Mouse (Mus musculus): ENCODE data around the gene Akap6.

Gene Akap6

DNA sequence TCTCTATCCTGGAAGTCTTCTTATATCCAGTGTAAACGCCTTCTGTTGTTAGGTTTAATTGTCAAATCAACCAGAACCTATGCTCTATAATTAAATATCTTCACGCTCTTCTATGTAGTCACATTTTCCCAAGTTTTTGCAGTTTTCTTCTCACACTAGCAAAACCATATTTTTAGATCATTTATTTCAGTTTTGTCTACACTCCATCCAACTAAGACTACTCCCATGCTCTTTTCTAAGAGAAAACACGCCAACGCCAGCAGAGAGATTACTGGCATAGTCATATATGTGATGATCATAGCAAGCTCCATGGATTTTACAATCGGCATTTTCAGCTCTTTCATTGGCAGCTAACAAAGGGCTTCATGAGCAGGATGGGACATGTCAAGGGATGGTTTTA is 341.5 kb downstream of the Akap6 start:
- no peak for DNase-seq (ENCODE audit: low spot score)

DNA sequence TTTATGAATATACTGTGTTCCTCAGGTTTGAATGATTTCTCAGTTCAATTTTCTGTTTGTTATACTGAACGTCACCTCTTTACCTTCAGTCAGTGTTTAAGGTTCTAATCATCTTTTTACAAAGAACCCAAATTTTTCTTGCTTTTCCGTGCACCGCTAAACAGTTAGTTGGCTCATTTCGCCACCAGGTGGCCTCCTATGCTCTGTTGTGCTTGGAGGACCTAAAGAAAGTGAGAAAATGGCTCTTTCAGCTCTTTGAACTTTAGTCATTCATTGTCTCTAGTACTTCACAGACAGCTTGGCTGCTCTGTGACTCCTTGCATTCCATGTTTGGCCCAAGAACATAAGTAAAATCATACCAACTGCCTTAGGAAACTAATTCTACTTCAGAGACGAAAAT is 343.6 kb downstream of the Akap6 start:
- DNase-seq (ENCODE audit: low spot score) = no peak

DNA sequence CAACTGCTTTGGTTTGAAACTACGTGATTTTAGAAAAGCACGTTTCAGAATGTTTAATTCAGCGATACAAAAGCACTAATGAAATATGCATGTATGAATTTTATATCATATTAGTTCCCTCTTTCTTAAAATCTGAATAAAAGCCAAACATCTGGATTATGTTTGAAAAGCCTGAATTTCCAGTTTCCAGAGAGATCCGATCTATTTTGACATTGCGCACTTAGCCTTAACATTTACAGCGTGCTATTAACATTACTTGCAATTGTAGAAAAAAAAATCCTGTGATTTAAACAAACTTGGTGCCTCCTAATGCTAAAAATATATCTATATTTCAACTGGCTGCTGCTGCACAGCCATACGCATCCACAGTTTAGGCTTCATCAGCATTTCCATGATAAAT is 358.4 kb downstream of the Akap6 start:
- no peak for DNase-seq (ENCODE audit: low spot score)

DNA sequence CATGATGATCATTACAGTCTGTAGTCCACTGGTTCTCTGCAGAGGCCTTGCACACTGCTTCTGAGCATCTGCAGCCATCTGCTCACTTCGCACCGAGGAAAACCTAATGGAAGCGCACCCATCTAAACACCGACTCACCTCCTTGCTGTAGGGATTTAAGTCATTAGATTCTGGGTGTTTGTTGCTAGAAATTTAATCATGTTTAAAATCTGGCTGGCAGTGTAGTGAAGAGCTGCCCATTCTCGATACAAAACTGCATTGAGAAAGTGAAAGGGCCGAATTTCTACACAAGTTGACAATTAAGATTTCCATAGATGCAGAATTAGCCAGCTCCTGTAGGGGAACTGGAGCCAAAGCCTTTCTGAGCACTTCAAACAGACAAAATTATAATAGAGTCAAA is 361.7 kb downstream of the Akap6 start:
- no peak for DNase-seq (ENCODE audit: low spot score)

DNA sequence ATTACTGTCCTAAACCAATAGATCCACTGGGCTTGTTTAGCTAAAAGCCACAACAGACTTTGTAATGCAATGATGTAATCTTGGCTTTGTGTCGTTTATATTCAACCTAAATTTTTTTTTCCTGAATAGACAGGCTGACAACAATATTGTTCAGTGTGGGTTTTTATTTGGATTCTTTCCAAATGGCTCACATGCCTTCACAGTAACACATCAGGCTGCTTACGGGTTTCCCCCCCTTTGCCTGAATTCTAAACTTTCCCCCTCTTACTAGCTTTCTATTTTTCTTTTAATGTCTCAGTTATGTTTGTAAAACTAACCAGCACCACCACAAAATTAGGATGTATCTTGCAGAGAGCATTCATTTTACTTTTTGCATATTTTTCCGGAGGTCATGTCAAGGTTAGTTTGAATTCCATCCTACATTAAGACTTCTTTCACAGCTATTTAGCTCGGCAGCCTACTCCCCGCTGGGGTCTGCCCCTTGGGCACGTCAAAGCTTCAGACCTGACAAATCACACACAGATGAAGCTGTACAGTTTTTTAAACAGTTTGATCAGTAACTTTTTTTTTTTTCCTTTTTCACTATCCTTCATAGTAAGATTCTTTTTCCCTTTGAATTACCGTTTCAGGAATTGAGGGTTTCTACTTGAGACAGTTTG is 362.4 kb downstream of the Akap6 start:
- DNase-seq (ENCODE audit: low spot score) = no peak

DNA sequence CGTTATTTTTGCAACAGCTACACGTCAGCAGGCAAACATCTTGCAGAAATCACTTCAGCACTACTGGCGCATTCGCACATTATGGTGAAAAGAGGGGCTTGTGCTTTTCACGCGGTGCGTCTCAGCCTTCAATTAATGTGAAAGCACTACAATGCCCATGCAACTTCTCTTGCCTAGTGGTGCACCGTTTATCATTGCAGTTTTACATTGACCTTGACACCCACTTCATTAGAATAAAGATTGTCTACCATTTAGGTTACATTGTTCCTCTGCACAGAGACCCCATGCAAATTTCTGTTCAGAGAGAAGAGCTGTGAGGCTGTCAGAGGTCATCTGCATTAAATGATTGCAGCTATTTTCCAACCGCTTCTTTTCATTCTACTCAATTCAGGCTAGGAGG is 363.8 kb downstream of the Akap6 start:
- DNase-seq (ENCODE audit: low spot score) = no peak

DNA sequence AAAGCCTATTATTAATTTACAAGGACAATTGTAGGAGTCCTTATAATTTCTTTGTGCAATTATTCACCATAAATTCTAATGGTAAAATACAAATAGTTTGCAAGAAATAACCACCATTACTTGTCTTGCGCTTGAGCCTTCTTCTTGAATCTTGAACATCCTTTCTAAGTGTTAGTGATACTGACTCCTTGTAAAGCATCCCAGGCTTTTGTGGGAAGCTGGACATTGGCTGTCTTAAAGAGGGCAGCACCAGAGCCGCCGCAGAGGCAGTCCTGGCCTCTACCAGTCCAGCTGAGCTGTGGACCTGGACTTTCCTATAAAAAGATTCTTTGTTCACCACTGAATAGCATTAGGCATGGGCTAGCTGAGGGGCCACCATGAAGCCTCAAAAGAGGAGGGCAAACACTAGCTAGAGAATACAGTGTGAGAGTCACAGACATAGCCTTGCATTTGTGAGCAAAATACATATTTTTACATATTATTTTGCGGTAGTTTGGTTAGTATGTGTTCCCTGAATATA is 365.1 kb downstream of the Akap6 start:
- no peak for DNase-seq (ENCODE audit: low spot score)

DNA sequence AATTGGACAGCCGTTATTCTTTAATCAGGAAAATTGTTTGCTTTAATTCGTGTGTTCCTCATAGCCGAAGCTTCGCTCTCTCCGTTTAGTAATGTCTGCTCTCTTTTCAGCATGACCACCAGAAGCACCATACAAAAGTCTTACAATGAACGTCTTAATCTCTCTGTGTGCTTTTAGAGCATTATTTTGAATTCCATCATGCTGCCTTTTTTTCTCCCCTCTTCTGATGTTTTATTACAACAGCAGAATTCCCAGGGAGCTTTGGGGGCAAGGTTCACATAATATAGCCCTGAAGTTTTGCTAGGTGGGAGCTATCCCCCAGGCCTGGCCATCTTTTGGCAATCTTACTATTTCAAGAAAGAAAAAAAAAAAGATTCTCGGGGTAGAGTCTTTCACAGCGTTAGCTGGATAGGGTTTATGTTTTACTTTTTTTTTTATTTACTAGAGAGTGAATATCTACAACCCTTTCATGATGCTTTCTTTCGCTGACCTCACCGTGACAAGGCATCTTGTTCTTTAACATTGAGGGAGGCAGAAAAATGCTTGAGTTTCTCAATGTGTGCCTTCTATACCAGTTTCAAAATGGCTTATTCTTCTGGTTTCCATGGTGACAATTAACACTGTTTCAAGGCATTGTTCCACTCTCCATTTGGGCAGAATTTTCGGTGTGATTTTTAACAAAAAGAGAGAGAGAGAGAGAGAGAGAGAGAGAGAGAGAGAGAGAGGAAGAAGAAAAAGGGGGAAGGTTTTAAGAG is 366.0 kb downstream of the Akap6 start:
- no peak for DNase-seq (ENCODE audit: low spot score)

DNA sequence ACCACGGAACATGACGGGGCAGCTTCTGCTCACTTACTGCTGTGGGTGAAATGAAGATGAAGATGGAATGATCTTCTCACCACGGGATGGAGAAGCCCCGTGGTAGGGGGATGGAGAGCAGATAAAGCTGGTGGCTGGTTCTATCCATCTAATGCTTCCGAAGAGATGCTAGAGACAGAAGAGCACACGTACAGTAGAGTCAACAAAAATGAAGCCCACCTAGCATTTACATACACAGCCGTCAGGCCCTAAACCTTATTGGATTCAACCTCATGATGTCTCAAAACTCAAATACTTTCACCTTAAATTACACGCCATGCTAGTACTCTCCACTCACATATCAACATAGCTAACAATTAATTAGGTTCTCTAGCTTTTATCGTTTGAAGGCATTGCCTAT is 367.1 kb downstream of the Akap6 start:
- DNase-seq (ENCODE audit: low spot score) = no peak

DNA sequence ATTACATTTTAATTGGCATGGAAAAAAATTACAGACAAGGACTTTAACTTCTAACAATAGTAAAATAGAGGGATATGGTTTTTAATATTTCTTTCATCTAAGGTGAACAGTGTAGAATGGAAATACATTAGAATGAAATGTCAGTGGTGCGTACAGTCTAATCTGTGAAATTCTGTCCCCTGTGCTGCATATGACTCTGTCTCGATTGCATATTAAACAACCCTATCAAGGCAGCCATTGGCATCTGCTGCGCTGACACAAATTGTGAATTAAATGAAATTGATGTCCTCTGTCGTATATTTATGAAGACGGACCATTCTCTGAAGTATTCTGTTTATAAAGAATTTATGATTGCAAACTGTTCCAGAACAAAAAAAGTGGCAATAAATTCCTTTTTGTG is 371.7 kb downstream of the Akap6 start:
- DNase-seq (ENCODE audit: low spot score) = no peak

DNA sequence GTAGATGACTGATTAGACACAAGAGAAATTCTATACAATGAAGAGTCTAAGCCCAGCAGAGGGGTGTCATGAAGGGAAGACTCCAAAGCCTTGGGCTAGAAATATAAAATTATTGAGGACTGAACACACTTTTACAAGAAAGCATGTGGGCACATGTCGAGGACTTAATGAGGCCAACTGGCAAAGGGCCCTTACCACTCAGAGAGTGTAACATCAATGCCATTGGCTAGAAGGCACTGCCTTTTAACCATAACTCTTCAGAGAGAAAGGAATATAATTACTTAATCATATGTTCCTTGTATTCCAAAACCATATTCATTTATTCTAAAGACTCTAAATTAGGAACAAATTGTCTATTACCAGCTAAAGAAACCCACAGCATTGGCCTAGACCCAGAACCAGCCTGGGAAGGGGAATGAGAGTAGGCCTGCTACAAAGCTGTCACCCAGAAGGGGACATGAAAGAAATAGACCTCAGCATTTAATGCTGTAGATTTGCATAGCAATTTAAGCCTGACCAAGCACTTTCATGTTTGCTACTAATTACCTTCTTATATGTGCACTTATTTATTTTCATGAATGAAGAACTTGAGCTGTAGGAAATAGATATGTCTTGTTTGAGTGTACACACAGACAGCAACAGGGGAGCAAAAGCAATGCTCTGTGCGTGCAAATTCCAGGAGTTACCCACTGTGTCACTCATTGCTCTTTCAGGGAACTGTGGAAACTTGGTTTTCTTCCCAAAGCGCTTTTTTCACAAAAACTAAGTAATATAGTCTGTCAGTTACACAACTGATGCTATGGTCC is 377.6 kb downstream of the Akap6 start:
- DNase-seq (ENCODE audit: low spot score) = no peak

DNA sequence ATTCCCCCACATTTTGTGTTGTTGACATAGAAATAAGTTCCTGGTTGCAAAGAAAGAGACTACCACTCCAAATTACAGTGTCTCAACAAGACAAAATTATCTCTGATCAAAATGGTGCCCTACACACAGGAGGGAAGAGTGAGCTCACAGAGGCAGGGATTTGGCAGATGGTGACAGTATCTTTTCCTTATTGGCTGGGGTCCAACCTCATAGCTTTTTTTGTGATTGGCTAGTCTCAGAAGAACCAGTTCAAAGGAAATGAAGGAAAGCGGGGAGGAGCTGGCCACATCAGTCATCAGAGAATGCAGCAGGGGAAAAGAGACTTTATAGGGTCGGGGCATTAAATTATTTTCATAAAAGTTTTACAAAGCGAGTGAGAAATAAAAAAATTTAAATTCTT is 386.6 kb downstream of the Akap6 start:
- no peak for DNase-seq (ENCODE audit: low spot score)

DNA sequence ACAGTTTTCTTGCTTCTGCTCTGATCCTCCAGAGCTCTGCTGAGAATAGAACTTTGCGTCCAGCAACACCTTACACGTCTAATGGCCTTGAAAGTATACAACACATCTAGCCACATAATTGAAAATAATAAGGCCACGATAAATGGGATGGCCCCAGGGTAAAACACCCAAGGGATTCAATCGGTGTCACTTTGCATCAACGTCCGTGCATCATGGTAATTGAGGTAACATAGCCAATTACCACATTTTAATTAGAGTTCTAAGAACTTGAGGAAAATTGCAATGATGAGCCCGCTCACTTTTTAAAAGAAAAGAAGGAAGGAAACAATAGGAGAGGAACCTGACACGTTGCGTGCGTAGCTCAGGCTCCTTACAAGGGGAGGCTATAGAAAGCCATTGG is 413.1 kb downstream of the Akap6 start:
- no peak for DNase-seq (ENCODE audit: low spot score)

DNA sequence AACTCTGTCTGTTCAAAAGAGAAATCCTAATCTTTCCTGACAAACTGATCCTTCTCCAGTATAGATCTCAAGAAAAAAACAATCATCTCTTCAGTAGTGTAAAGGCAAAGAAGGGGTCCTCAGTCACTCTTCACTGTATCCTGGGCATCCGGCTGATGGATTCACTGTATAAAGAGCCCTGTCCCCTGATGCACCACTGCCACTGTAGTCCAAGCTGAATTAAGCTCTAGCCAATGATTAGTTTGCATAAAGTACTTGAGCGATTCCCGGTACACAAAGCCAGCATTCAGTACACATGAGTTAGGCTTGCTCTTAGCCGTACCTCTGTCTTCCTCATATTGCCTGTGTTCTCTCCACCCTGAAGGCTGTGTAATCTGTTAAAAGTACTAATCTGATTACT is 420.2 kb downstream of the Akap6 start:
- no peak for DNase-seq (ENCODE audit: low spot score)

DNA sequence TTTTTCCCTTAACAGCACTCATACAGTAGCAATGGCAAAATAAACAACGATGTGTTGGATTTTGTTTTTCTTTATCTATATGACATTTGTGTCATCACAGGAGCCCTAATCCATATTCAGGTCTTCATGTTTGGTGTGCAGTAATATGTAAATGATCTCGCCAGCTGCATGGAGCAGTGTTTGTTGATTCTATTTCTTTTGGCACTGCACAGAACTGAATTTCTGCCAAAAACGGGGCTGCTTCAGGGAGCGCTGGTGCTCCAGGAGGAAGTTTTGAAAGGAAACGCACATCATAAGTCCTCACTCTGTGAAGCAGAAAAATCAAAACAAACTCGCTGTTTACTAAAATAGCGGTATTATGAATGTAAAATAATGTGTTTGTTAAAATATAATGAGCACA is 424.9 kb downstream of the Akap6 start:
- DNase-seq (ENCODE audit: low spot score) = no peak

DNA sequence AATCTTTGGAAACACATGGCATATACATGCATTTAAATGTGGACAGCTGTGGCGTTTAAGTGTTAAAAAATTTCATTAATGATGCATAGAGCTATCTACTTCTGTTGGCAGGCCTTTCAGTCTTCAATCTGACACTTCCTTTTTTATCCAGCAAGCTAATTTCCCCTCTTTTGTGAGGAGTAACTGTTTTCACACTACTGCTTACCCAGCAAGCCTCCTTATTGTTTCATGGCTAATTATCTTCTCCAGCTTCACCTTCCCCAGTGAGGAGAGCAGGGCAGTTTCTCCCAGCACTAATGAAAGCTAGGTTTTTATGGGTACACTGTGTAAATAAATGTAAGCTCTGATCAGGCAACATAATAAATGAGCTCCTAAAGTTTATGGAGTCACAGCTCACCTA is 425.5 kb downstream of the Akap6 start:
- DNase-seq (ENCODE audit: low spot score) = no peak

DNA sequence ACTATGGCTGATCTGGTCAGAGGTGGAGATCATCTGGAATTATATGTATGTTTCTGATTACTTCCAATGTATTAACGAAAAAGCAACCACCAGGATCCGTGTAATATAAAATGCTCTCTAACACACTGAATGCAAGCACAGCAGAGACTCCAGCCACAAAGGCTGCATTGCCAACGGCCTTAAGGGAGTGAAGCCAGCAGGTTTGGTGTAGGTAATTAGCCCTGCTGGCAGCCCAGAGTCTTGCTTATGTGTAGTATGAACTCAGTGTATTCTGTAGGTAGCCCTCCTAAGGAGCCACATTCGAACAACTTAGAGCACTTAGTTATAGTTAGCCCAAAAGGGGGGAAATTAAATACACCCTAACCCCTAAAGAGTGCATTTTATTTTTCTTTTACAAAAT is 426.1 kb downstream of the Akap6 start:
- DNase-seq (ENCODE audit: low spot score) = no peak

DNA sequence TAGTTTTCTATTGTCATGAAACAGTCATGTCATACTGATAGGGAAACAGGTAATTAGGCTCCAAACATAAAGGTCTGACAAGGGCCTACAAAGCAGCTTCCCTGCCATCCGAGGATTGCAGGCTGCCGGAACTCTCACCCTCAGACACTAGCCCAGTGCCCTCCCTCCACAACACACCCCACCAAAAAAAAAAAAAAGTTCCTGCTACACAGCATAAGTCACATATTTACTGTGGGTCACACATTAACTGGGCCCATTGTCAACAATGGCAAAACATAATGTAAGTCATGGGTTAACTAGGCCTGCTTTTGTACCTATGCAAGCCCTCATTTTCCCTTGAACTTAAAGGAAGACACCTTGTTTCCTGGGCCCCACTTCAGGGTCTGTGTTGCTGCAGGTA is 435.0 kb downstream of the Akap6 start:
- no peak for DNase-seq (ENCODE audit: low spot score)

DNA sequence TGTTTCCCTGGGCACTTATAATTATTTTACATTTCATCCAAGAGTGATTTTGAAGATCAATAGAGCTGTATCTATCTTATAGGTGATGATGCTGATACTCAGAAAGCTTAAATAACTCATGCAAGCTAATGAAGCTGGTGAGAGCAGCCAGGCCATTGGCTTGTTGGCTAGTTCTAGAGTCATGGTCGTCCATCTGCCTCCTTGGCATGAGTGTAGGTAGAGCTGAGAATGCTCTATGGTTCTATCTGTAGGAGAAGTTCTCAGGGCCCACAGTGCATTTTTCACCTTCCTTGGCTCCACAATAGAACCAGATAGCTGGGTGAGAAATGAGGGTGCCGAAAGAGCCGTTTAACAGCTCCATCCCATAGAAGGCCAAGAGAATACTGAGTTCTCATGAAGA is 438.1 kb downstream of the Akap6 start:
- no peak for DNase-seq (ENCODE audit: low spot score)

DNA sequence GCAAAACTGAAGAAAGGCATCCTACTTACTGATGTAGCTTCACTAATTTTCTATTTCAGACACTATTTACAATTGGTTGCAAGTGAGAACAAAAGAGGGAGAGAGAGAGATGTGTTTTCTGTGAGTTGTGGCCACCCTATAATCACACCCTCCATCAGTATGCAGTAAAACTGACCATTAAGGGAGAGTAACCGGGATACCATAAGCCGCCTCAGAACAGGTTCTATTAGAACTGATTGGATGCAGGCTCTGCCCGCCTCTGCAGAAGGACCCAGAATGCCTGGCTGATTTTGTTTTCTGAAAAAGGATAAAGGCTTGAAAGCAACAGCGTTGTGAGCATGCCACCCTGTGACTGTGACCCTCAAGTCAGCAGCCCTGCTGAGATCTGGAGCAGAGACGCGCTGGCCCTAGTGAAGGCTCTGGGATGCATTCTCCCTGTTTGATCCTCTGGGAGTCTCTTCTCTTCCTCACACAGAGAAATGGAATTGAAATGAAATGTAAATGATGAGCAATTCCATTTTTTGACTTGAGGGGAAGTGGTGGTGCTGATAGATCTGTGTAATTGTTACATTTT is 445.0 kb downstream of the Akap6 start:
- no peak for DNase-seq (ENCODE audit: low spot score)

DNA sequence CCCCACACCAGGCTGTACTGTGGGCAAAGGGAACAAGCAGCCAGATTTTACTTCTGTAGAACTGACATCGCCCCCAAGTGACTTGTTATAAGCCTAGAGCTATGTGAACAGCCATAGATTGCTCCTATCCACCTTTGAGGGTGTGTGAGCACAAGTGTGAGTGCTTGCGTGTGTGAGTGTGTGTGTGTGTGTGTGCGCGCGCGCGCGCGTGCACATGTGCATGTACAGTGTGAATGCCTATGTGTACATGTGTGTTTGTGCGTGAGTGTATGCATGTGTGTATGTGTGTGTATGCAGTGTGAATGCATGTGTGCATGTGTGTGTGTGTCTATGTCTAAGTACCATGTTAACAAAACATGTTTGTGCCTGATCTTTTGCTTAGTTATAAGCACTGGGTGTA is 445.6 kb downstream of the Akap6 start:
- no peak for DNase-seq (ENCODE audit: low spot score)

DNA sequence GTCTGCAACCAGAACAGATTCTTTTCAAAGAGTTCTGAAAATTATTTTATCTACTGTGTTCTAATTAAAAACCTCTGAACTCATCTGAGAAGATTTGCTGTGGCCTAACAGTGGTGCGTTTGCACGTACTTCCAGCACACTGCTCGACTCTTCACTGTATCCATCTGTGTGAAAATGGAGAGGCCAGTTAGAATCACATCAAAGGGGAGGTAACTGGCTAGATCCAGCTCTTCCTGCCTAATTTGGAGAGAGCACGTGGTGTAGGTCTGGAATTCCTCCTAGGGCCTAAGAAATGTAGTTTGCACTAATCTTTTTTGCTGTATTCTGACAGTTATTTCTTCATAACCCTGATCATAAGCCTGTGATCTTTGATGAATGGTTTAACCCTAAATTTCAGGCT is 446.3 kb downstream of the Akap6 start:
- no peak for DNase-seq (ENCODE audit: low spot score)
